ENCODE assay signal across 8 mouse cellular contexts in genomic region chr7:27259771-27260170, GRCm38 (mm10). TPM values are rescaled to one million over a fixed set of nuclear protein-coding genes. Genes with fewer than 3 reads are reported as not detected.
DNase-seq lines count a peak whose midpoint lies in the region; ATAC-seq and TF ChIP-seq lines count a peak whose summit lies in the region.

No protein-coding gene starts in this region.

- peak overlapping the region; percentile 84 for H3K4me2 ChIP-seq in forebrain, embryonic 16.5 days (ENCODE audit: low read length)
- H3K4me2 ChIP-seq in midbrain, embryonic 11.5 days = peak overlapping the region; percentile 86

- peak overlapping the region; percentile 92 for H3K9ac ChIP-seq in forebrain, embryonic 16.5 days (replicated peaks; ENCODE audit: low read depth, low read length)
- peak overlapping the region; percentile 89 for H3K9ac ChIP-seq in midbrain, embryonic 11.5 days (ENCODE audit: low read length)

- no peaks in the 10 kb centered on the region for H3K27me3 ChIP-seq in forebrain, embryonic 16.5 days (replicated peaks; ENCODE audit: control insufficient read depth, insufficient read depth, low read length)
- no peaks in the 10 kb centered on the region for H3K27me3 ChIP-seq in midbrain, embryonic 11.5 days (ENCODE audit: control insufficient read depth, insufficient read depth, low read length)

- TF ChIP-seq POLR2A in bone marrow, adult 2 months (IDR thresholded peaks at IDR 0.05; ENCODE audit: borderline replicate concordance, control insufficient read depth, low read depth, low read length) = no peak

- peak; percentile 35 to 78 for DNase-seq in left cerebral cortex, postnatal 14 days (ENCODE audit: low spot score in 2 of 2)
- no peak for DNase-seq in left cerebral cortex, postnatal 10 days (ENCODE audit: extremely low spot score in 1 of 2, low spot score in 2 of 2)
- DNase-seq in midbrain, embryonic 11.5 days (ENCODE audit: low spot score, missing footprints) = no peak
- DNase-seq in adrenal gland, postnatal 36 days = no peak
- DNase-seq in gastrocnemius, postnatal 36 days = no peak
- no peak for DNase-seq in spleen, postnatal 10 days (ENCODE audit: low spot score in 2 of 2)

- ATAC-seq in forebrain, embryonic 16.5 days = 0 out of 2 replicates have a peak, but pooled peaks have one; percentile 0
- no peak for ATAC-seq in midbrain, embryonic 11.5 days (ENCODE audit: low FRiP score)

- TF ChIP-seq CTCF in bone marrow, adult 2 months (IDR thresholded peaks at IDR 0.05; ENCODE audit: control insufficient read depth, insufficient read depth, low read length) = no peak

- peaks cover 14% of the 10 kb centered on the region for H3K36me3 ChIP-seq in forebrain, embryonic 16.5 days (ENCODE audit: control insufficient read depth, insufficient read depth)
- H3K36me3 ChIP-seq in midbrain, embryonic 11.5 days (ENCODE audit: control insufficient read depth, insufficient read depth, low read length) = peaks cover 2% of the 10 kb centered on the region

- WGBS in bone marrow, adult 2 months = 27% methylated on average over 5 of the region's 5 CpGs
- WGBS in forebrain, embryonic 16.5 days = 12% methylated on average over 5 of the region's 5 CpGs
- 45% methylated on average over 5 of the region's 5 CpGs for WGBS in midbrain, embryonic 11.5 days

- H3K4me3 ChIP-seq in bone marrow, adult 2 months (replicated peaks; ENCODE audit: control insufficient read depth, low read depth, low read length) = peak overlapping the region; percentile 18
- H3K4me3 ChIP-seq in forebrain, embryonic 16.5 days (replicated peaks; ENCODE audit: low read length) = peak overlapping the region; percentile 60
- peak overlapping the region; percentile 86 for H3K4me3 ChIP-seq in midbrain, embryonic 11.5 days (ENCODE audit: low read depth, low read length)

- peaks cover 2% of the 10 kb centered on the region; the same call in 1 of the 2 replicates for H3K4me1 ChIP-seq in bone marrow, adult 2 months (ENCODE audit: control insufficient read depth, insufficient read depth, low read length)
- peaks cover 40% of the 10 kb centered on the region for H3K4me1 ChIP-seq in forebrain, embryonic 16.5 days (replicated peaks; ENCODE audit: control insufficient read depth, insufficient read depth, low read length)
- H3K4me1 ChIP-seq in midbrain, embryonic 11.5 days (ENCODE audit: control insufficient read depth, insufficient read depth, low read length) = peaks cover 20% of the 10 kb centered on the region; the same call in 1 of the 2 replicates

- H3K27ac ChIP-seq in bone marrow, adult 2 months (ENCODE audit: control insufficient read depth, insufficient read depth, low read depth, low read length, poor library complexity) = no peak overlapping the region
- H3K27ac ChIP-seq in forebrain, embryonic 16.5 days (ENCODE audit: low read length) = peak overlapping the region; percentile 94
- H3K27ac ChIP-seq in midbrain, embryonic 11.5 days (ENCODE audit: low read depth, low read length) = peak overlapping the region; percentile 75

- intact Hi-C loops in left cerebral cortex, postnatal 14 days (cut with DNase I) = loop anchor here (2.0 kb wide), 1 partner anchor 27 kb away; the partner anchor contains the start of gene Coq8b
- intact Hi-C loops in left cerebral cortex, postnatal 10 days (cut with DNase I) = no loop called here
- intact Hi-C loops in gastrocnemius, postnatal 36 days (cut with DNase I) = no loop called here

- H3K9me3 ChIP-seq in forebrain, embryonic 16.5 days (ENCODE audit: control insufficient read depth, low read length) = no peaks in the 10 kb centered on the region
- H3K9me3 ChIP-seq in midbrain, embryonic 11.5 days (ENCODE audit: control insufficient read depth, low read length) = no peaks in the 10 kb centered on the region

RNA-seq across cellular contexts. Expression of gene Numbl, which starts 1.5 kb away (rescaled TPM):
- 100 to 1,000 TPM; 134 to 139 TPM for total RNA-seq in left cerebral cortex, postnatal 14 days (2021)
- 100 to 1,000 TPM; 117 to 126 TPM for total RNA-seq in left cerebral cortex, postnatal 10 days (2021)
- polyA plus RNA-seq in bone marrow, adult 2 months (2011; ENCODE audit: insufficient read depth, insufficient read length, low replicate concordance, missing spikeins) = 2.4 and 3.2 TPM in 2 replicates
- polyA plus RNA-seq in forebrain, embryonic 16.5 days (2015; fragmentation: Nextera tagmentation; extraction: Ambion mirVana) = 42.2 and 43.3 TPM in 2 replicates
- 16.9 and 17.7 TPM in 2 replicates for polyA plus RNA-seq in midbrain, embryonic 11.5 days (2014; fragmentation: Nextera tagmentation; extraction: Ambion mirVana)
- 10 to 100 TPM in 1 of 2 experiments, 1 to 10 TPM in 1; 8.8 to 10.1 TPM for total RNA-seq in adrenal gland, postnatal 36 days (2021)
- 1 to 10 TPM; 4.4 TPM for total RNA-seq in gastrocnemius, postnatal 36 days (2021)

RNA-seq across cellular contexts. Expression of gene Coq8b, which starts 26.9 kb away (rescaled TPM):
- total RNA-seq in left cerebral cortex, postnatal 14 days (2021) = 10 to 100 TPM; 31.2 to 34.8 TPM
- 10 to 100 TPM; 28.3 TPM for total RNA-seq in left cerebral cortex, postnatal 10 days (2021)
- polyA plus RNA-seq in bone marrow, adult 2 months (2011; ENCODE audit: insufficient read depth, insufficient read length, low replicate concordance, missing spikeins) = 12.2 and 17.3 TPM in 2 replicates
- 26.3 and 27.2 TPM in 2 replicates for polyA plus RNA-seq in forebrain, embryonic 16.5 days (2015; fragmentation: Nextera tagmentation; extraction: Ambion mirVana)
- 16.1 and 16.6 TPM in 2 replicates for polyA plus RNA-seq in midbrain, embryonic 11.5 days (2014; fragmentation: Nextera tagmentation; extraction: Ambion mirVana)
- 10 to 100 TPM; 41.3 to 70.6 TPM for total RNA-seq in adrenal gland, postnatal 36 days (2021)
- 1 to 10 TPM; 2.5 to 3.1 TPM for total RNA-seq in gastrocnemius, postnatal 36 days (2021)

RNA-seq across cellular contexts. Expression of gene Itpkc, which starts 31.3 kb away (rescaled TPM):
- 1 to 10 TPM; 7.3 to 8.0 TPM for total RNA-seq in left cerebral cortex, postnatal 14 days (2021)
- 1 to 10 TPM; 7.6 to 8.7 TPM for total RNA-seq in left cerebral cortex, postnatal 10 days (2021)
- 0.50 and 2.5 TPM in 2 replicates for polyA plus RNA-seq in bone marrow, adult 2 months (2011; ENCODE audit: insufficient read depth, insufficient read length, low replicate concordance, missing spikeins)
- 6.2 and 6.4 TPM in 2 replicates for polyA plus RNA-seq in forebrain, embryonic 16.5 days (2015; fragmentation: Nextera tagmentation; extraction: Ambion mirVana)
- 5.0 and 6.6 TPM in 2 replicates for polyA plus RNA-seq in midbrain, embryonic 11.5 days (2014; fragmentation: Nextera tagmentation; extraction: Ambion mirVana)
- total RNA-seq in adrenal gland, postnatal 36 days (2021) = 10 to 100 TPM; 14.0 to 14.6 TPM
- total RNA-seq in gastrocnemius, postnatal 36 days (2021) = 1 to 10 TPM; 3.3 to 3.6 TPM

Comparison
In these comparisons a context has a peak if more than half of its experiments do, and no peak if none do; other contexts are left out.
1. DNase-seq: peak in left cerebral cortex, postnatal 14 days (2 of 2); none in left cerebral cortex, postnatal 10 days (0 of 2), midbrain, embryonic 11.5 days (single experiment), adrenal gland, postnatal 36 days (0 of 2), gastrocnemius, postnatal 36 days (0 of 2) and spleen, postnatal 10 days (0 of 2).
2. H3K4me3 ChIP-seq: peak in every context shown above with its lines; median percentile 86 in midbrain, embryonic 11.5 days; 60 in forebrain, embryonic 16.5 days; 18 in bone marrow, adult 2 months.
3. RNA of gene Numbl, which starts 1.5 kb away (total RNA-seq): 134 to 139 TPM in left cerebral cortex, postnatal 14 days and 117 to 126 TPM in left cerebral cortex, postnatal 10 days; 8.8 to 10.1 TPM in adrenal gland, postnatal 36 days and 4.4 TPM in gastrocnemius, postnatal 36 days; every median in the first group is over 10 times any median in the second.
4. RNA of gene Coq8b, which starts 26.9 kb away (total RNA-seq): 41.3 to 70.6 TPM in adrenal gland, postnatal 36 days, 31.2 to 34.8 TPM in left cerebral cortex, postnatal 14 days and 28.3 TPM in left cerebral cortex, postnatal 10 days; 2.5 to 3.1 TPM in gastrocnemius, postnatal 36 days; every median in the first group is over 4 times any median in the second.